Mouse (Mus musculus): ENCODE results near the gene Trpv4. TPM values are rescaled to one million over a fixed set of nuclear protein-coding genes. Genes with fewer than 3 reads are reported as not detected.
A peak's percentile ranks its signal among the peaks of the same experiment; 100 is the strongest.

The Trpv4 gene
- total RNA-seq, 4 experiments from 2014 or later = 3.2 to 6.5 (median 4.9) TPM

DNA sequence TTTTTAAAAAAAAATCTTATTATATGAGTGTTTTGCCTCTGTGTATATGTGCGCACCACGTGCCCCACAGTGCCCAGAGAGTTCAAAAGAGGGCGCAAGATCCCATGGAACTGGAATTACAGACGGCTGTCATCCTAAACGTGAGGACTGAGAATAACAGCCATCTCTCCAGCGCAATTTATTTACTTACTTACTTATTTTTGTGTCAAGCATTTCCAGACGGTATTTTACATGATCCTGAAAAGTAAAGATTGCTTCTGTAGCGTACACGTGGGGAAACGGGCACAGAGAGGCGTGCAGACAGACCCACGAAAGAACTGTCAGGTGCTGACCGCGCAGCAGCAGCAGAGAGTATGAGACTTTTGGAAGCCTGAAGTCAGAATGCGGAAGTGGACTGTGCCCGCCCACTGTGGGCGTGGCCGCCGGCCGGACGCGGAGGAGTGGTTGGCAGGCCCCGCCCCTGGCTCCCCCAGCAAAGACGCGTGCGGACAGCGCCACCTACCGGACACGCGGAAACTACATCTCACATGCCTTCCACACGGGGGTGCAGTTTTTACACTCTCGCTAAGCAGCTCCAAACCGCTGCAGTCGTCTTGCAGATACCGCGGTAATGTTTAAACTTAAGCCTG lies 9.1 kb upstream of the Trpv4 start:
- DNase-seq (ENCODE audit: low spot score) = peak; percentile 99

DNA sequence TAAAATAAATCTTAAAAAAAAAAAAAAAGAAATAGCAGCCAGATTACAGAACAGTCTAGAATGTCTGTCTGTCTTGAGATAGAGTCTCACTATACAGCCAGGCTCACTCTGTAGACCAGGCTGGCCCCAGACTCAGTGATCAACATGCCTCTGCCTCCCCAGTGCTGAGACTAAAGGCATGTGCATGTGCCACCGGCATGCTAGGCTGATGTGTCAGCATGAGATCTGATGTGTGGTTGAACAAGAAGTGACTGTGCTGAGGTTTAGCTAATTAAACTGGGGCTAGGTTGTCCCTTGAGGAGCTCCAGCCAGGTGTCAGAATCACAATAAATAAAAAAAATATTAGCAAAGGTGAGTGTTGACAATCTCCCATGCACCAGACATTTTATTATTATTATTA lies 8.4 kb upstream of the Trpv4 start:
- no peak for DNase-seq (ENCODE audit: low spot score)

DNA sequence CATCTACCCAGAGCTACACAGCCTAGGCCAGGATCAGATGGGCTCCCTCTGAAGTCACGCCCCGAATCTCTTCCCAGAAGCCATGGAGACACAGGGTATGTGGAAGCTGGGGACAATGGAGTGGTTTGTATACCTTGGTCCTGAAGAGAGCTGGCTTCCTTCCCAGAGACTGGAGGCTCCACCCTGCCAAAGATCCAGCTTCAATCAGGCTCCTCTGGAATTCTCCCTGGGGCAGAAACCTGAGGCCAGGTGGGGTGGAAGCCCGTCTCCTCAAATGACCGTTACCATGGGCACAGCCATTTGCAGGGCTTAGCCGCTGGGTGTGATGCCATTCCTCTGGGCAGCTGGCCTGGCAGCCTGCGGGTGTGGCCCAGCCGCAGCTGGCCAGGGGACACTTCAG lies 6.5 kb upstream of the Trpv4 start:
- DNase-seq (ENCODE audit: low spot score) = no peak

DNA sequence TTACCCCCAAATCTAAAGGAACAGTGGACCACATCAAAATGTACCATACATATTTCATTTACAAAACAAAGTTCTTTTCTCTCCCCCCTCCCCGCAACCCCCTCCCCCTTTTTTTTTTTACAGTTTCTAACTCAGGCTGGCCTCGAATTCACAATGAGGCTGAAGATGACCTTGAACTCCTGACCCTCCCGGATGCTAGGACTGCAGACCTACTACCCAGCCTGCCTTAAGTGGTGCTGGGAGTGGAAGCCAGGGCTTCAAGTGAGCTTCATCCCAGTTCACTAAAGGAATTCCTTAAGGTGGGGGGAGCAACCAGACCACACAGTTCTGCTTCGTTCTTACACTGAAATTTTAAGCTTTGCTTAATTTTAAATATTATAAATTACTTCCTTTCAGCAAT lies 5.9 kb upstream of the Trpv4 start:
- DNase-seq (ENCODE audit: low spot score) = no peak

DNA sequence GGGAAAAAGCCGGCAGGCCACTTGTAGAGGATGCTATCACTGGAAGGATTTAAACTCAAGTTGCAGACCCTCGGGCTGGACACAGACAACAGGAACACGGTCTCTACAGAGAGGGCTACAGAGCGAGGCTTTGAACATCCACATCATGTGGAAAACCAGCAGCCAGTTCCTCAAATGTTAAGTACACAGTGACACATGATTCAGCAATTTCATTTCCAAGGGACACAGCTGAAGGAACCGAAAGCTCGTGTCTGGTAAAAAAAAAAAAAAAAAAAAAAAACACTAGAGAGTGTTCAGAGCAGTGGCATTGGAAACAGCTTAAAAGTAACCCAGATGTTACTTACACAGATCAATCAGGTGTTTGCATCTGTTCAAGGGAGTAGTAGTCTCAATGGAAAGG lies 2.8 kb upstream of the Trpv4 start:
- DNase-seq (ENCODE audit: low spot score) = no peak

DNA sequence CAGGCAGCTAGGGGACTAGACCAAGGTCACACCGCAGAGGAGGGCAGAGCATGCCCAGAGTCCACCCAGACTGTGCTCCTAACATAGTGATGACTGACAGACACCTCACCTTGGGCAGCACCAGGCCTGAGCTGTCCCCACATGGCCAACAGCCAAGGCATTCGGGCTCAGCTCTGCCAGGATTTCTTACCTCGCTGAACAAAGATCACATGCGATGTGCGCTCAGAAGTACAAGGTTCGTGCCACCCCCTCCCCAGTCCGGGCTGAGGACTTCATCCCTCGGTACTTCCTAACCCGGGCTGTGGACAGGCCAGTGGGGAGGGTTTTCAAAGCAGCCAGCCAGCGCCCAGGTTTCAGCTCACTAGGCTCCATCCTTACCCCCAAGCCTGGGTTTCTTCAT lies 795 bp downstream of the Trpv4 start:
- no peak for DNase-seq (ENCODE audit: low spot score)

DNA sequence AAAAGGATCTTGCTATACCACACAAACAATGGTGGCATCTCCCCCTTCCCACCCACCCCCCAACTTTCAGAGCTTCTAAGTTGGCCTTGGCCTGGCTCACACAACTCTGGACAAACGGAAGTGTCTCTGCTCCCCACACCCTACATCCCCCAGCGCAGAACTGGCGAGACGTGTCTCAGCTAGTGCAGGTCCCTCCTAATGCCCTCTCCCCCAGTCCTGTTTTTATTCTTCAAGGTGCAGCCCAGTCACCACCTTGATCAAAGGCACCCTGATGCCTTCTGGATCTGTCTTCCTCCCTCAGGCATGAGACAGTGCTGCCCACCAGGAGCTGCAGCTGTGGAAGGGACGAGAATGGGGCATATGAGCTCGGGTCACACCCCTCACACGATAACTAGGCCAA lies 1.9 kb downstream of the Trpv4 start:
- no peak for DNase-seq (ENCODE audit: low spot score)

DNA sequence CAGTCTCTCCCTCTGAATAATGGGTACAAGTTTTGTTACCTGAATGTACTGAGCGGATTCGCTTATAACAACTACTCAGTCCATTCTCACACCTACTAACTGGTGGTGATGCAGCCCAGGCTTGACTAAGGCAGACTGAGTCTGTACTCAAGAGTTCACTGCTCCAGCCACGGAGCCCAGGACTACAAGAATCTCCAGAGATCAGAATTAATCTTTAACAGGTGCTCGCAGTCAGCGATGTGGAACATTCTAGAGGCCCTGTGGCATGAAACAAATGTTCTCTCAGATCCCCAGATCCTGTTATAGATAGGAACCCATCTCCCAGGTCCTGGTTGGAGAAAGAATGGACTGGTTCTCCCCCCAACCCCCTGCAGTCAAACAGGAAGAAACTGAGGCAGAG lies 2.5 kb downstream of the Trpv4 start:
- no peak for DNase-seq (ENCODE audit: low spot score)

DNA sequence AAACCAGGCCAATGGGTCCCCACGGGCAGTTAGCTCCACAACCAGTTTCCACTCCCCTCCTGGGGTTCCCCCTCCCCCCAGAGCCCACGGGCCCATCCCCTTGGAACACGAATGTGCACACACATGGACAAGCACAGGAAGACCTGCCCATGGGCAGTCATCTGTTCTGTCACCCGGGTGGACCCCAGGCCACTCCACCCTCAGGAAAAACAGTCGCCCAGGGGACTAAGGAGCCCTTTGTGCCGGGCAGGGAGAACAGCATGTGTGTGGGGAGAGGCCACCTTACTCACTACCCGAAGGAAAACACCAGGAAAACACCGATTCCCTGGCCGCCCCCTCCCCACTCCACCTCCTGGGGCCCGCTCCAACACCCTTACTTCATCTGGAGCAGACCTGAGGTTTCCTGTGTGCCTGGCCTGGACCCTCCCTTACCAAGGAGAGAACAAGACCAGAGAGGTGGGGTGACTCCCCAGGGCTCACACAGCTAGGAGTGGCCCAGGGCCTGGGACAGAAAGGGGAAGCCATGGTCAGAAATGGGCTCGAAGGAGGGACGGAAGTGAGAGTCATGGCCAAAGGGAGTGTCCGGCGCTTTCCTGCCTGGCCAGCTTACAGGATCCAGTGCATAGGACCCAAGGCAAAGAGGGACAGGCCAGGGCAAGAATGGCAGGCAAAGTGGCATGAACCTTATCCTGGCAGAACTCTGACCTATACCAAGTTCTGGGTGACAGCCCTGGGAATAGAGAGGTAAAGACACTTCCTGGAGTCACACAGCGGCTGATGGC lies 4.4 kb downstream of the Trpv4 start:
- DNase-seq (ENCODE audit: low spot score) = peak; percentile 71

DNA sequence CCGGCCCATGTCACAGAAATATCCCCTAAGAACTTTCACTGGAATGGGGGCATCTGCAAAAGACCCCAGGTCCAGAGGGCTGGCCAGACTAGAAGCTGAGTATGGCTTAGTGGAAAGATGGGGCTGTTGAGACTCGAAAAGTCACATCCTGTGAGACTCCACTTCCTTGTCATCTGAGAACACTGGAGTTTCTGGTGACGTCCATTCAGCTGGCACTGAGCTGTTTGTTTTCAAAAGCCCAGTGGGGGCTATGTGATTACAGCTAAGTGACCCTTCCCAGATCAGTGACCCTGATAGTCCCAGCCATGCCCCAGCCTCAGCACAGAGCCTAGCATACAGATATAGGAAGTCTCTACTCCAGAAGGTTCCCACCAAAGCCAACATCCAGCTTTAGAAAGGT lies 6.8 kb downstream of the Trpv4 start:
- no peak for DNase-seq (ENCODE audit: low spot score)

DNA sequence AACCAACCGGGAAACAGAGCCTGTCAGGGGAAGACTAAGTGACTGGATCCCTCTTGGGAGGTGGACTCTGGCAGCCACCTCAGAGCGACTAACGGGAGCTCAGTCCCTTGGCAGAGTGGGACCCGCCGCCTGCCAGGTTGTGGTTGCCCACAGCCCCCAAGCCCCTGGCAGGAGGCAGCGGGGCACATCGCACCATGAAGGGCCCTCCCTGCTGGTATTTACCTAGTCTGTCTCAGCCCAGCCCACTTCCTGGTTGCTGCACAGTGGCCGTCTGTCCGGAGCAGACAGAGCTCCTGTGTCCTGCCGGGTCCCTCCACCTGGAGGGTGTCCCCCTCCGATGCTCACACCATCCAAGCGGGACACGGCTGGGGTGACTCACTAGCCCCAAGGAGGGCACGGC lies 7.2 kb downstream of the Trpv4 start:
- DNase-seq (ENCODE audit: low spot score) = no peak

DNA sequence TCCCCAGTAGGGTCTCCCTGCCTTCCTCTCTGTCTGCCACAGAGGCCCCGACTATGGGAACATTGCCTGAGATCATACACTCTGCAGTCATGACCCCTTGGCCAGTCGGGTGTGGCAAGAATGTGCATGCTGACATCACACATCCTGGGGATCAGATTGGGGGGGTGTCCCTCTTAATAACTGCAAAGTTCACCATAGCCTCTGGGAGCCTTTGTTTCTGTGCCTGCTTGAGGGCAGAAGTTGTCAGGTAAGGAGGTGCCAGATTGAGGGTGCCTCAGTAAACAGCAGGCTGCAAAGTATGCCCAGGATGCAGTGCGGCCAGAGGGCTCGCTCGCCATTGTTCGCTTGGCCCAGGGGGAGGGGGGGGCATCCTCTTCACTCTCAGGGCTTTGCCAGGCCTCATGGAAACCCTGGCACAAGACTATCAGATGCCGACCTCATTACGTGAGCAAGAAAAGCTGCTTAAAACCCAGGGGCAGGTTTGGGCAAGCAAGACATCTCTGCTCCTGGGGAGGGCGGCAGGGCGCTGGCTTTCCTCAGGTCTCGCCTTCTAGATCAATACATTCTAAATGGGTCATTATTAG lies 9.4 kb downstream of the Trpv4 start:
- DNase-seq (ENCODE audit: low spot score) = no peak

DNA sequence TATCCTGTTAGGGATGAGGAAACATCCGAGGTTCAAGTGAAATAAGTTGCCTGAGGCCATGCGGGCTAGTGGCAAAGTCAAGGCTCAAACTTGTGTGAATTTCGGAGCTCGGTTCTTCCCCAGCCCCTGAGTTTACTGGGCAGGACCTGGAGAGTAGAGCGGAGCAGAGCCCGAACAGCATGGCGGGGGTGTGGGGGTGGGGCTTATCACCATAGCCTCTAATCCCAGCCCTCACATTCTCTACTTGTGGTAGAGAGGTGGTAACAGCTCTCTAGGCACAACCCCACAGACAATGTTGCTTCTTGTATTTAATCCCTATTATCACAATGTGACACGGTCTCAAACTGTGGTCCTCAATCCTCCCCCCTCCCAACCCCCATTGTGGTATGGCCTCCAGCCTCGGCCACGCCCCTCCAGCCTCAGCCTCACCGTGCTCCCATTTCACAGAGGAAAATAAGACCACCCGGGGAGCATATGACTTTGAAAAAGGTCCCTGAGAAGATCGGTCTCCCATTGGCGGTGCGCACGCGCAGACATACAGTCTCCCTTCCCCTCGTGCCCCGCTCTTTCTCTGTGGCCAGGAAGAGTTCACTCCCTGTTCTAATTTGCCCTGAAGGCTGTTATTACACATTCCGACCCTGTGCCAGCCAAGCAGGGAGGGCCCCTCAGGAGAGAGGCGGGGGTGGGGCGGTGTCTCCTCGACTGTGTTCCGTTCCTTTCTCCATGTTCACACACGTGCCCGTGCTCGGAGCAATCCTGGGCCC lies 10.8 kb downstream of the Trpv4 start:
- DNase-seq (ENCODE audit: low spot score) = no peak

DNA sequence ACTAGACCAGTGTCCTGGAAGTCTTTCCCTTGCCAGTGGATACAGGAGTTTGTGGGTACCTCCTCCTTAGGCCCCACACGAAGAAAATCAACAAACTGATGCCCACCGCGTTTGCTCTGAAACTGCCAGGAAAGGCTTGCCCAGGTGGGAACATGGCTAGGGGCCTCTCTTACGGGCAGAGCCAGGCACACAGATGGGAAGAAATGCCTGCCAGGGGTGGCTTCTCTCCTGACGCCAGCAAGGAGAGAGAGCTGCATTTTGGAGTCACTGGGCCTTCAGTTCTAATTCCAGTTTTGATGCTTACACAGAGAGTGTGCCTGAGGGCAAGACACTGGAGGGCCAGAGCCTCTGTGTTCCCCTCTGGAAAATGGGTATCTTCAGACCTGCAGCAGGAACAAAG lies 12.3 kb downstream of the Trpv4 start:
- no peak for DNase-seq (ENCODE audit: low spot score)

DNA sequence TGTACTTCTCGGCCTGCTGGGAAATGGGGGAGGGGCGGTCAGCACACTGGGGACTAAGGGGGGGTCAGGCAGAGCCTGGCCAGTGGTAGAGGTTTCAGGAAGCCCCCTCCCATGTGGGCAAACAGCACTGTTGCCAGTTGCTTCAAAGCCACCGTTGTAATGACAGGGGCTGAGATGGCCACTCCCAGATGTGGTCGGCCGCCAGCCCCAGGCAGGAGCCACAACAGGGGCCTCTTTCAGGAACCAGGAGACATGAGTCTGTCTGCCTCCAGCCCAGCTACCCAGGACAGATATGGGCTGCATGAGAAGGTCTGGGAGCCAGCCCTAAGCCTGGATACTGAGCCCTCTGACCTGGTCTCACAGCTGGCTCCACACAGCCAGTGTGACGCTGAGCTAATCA lies 13.3 kb downstream of the Trpv4 start:
- no peak for DNase-seq (ENCODE audit: low spot score)

DNA sequence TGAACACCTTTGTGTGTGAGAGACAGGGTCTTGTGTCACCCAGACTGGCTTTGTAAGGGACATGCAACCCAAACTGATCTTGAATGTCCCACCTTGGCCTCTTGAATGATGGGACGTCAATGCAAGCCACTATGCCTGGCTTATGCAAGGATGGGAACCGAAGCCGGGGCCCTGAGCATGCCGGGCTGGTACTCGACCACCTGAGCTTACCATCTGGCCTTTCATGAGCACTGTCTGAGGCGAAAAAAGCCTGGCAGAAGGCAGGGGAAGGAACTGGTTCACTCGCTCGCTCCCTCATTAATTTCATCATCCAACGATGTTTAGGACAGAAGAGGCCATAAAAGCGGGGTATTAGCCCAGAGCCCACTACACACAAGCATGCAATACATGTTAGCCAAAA lies 17.4 kb downstream of the Trpv4 start:
- DNase-seq (ENCODE audit: low spot score) = no peak

DNA sequence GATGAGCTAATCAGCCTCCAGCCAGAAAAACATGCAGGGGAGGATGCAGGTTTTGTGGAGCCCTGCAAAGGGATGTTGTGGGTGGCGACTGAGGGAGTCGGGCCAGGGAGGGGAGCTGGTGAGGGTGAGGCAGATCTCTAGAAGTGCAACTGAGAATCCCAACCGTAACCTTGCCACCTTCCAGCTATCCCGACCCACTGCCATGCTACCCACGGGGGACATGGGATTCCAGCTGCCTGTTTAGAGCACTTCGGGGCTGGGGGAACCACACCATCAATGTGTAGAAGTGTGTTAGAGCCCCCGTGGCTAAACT lies 18.6 kb downstream of the Trpv4 start:
- DNase-seq (ENCODE audit: low spot score) = no peak

DNA sequence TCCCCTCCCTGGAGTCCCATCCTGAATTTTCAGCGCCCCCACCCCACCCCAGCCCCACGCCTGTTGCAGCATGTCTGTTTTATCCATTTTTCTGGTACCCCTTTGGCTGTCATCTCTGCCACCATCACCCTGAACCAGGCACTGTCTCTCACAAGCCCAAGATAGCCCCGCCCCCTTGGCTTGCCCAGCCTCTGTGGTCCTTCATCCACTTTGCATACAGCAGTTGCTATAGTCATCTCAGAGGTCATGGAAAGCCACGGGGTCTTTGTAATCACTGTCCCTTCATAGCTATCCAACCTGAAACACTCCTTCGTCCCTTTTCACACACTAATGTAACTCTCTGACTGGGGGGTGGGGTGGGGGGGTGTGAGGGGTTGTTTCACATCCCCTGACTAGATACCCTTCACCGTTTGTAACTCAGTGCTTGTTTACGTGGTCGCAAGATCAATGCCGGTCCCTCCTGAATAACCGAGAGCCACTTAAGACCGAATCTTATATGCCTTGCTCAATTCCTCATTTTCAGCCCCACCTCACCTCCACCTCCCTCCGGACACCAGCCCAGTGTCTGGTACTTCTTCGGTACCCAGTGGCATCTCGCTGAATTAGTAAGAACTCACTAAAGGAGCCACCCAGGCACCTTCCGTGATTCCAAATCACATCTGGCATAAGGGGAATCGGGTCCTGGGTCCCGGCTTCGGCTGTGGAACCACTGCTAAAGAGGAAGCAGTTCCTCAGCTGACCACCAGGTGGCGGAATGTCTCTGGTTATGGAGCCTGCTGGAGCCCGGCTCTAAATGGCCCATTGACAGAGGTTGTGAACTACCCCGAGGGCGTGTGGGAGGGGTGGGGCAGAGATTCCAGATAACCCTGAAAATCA lies 19.2 kb downstream of the Trpv4 start:
- DNase-seq (ENCODE audit: low spot score) = peak; percentile 88

DNA sequence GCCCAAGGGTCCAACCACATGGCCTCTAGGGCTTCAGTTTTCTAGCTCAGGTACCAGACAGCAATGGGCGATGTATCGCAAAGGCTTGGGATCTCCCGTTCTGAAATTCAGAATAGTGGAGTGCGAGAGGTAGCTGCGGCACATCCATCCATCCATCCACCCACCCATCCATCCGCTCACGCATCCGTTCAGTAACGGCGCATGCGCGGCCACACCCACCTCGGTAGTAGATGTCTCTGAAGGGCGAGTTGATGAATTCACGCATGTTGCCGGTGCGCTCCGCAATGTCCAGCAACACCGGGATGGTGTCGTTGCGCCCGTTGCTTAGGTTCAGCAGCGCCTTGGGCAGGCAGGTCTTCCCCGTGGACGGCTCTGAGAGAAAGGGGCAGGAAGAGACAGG lies 22.1 kb downstream of the Trpv4 start:
- DNase-seq (ENCODE audit: low spot score) = no peak

DNA sequence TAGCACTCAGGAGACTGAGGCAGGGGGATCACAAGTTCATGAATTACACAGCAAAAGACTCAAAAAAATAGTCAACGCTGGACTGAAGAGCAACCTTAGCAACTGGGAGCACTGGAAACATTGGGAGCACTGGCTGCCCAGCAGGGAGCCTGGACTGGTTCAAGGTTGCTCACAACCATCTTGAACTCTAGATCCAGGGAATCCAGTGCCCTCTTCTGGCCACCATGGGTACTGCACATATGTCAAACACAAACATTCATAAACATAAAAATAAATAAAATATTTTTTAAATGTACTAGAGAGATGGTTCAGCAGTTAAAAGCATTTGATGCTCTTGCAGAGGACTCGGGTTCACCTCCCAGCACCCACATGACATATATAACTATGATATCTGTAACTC lies 26.9 kb downstream of the Trpv4 start:
- DNase-seq (ENCODE audit: low spot score) = no peak

DNA sequence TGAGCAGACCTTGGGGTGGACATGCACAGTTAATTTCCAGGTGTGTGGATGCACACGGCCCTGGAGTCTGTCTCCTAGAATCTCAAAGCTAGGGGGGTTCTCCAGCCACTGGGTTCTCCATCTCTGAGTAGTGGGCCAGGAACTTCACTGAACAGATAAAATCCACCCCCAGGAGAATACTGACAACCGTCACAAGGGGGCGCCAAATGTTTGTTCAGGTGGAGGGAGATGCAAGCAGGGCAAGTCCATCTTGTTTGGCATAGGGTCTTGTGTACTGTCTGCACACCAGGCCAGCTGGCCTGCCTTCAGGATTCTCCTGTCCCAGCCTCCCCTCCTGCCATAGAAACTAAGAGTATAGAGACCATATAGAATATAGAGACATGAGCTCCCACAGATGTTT lies 32.6 kb downstream of the Trpv4 start:
- DNase-seq (ENCODE audit: low spot score) = peak; percentile 50

DNA sequence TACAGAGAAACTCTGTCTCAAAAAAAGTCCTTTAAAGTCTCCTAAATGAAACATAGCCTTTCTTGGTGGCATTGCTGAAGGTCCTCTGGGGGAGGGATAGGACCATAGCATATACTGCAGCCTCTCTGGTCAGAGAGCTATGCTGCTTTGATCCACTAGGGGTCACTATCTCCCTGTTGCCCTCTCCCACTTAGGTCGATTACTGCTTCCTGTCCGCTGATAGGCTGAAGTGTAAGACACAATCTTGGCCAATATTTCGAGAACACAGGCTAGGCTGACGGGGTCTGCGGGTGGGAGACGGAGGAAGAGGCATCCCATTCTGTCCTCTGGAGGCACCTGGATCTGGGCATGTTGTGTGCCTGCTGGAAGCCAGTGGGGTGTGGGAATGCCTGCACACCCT lies 37.9 kb downstream of the Trpv4 start:
- no peak for DNase-seq (ENCODE audit: low spot score)
